Mouse (Mus musculus): ENCODE data around the gene Cdon. TPM values are rescaled to one million over a fixed set of nuclear protein-coding genes. Genes with fewer than 3 reads are reported as not detected.

Cdon gene
- total and polyA plus RNA-seq, 3 experiments, result 1.8 to 2.9 (median 2.3) TPM

DNA sequence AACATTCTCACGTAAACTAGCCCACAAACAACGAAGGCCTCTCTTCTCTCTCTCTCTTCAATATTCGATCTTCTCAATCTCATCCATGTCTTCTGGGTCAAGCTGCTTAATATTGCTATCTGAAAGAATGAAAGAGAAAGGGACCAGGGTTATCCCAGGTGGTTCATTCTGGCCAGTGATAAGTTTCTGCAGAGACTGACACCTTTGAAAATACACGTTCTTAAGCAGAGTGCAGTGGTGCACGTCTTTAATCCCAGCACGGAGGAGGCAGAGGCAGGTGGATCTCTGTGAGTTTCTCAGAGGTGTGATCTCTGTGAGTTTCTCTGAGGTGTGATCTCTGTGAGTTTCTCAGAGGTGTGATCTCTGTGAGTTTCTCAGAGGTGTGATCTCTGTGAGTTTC, 121.0 kb downstream of the Cdon start:
- Histone ChIP-seq H3K4me3 (replicated peaks in 1 of 3; ENCODE audit: low read depth in 2 of 3, low read length in 2 of 3, poor library complexity in 1 of 3) (no peak overlapping the region), H3K36me3 (replicated peaks in 1 of 2; ENCODE audit: control insufficient read depth in 1 of 2, insufficient read depth in 1 of 2, low read length in 1 of 2) (no peaks in the 10 kb centered on the region), H3K9ac (ENCODE audit: insufficient read depth, low read depth) (no peak overlapping the region), H3K4me1 (ENCODE audit: control insufficient read depth in 1 of 2, insufficient read depth in 2 of 2) (peaks cover 15 to 43% of the 10 kb centered on the region in 2 experiments), H3K4me2 (ENCODE audit: insufficient read depth, low read depth, poor library complexity, severe bottlenecking) (no peak overlapping the region), H3K27ac (ENCODE audit: insufficient read depth, low read depth) (no peak overlapping the region), H3K79me2 (replicated peaks; ENCODE audit: control insufficient read depth, extremely low read depth, insufficient read depth, poor library complexity, severe bottlenecking) (no peaks in the 10 kb centered on the region), H3K9me3 (replicated peaks; ENCODE audit: low read length) (no peaks in the 10 kb centered on the region), H3K27me3 (replicated peaks) (no peaks in the 10 kb centered on the region)
- dilution Hi-C loops (cut with MboI; ENCODE audit: extremely low pct_ligation_motif_present, extremely low pct_unique_long_range_greater_than_20kb, low sequenced_read_pairs), result loop anchor here (25.0 kb wide), 1 partner anchor 255 kb away; no protein-coding TSS in a partner anchor
- TF ChIP-seq MYC (IDR thresholded peaks at IDR 0.05; ENCODE audit: low read depth, low read length) (no peak), NRF1 (IDR thresholded peaks at IDR 0.05; ENCODE audit: low read depth, low read length) (no peak), ETS1 (conservative IDR thresholded peaks at IDR 0.05; ENCODE audit: low read depth, low read length) (no peak), MAZ (IDR thresholded peaks at IDR 0.05; ENCODE audit: low read depth, low read length) (no peak), SMC3 (IDR thresholded peaks at IDR 0.05; ENCODE audit: low read depth, low read length) (no peak), MEF2A (IDR thresholded peaks at IDR 0.05; ENCODE audit: borderline replicate concordance, low read depth, low read length) (no peak), MXI1 (IDR thresholded peaks at IDR 0.05; ENCODE audit: low read depth, low read length) (no peak), USF2 (conservative IDR thresholded peaks at IDR 0.05; ENCODE audit: low read depth, low read length) (no peak), CHD2 (IDR thresholded peaks at IDR 0.05; ENCODE audit: low read length) (no peak), TBP (conservative IDR thresholded peaks at IDR 0.05; ENCODE audit: low read depth, low read length) (no peak), RCOR1 (conservative IDR thresholded peaks at IDR 0.05; ENCODE audit: low read depth, low read length) (no peak), JUN (IDR thresholded peaks at IDR 0.05; ENCODE audit: insufficient read depth, low read depth, low read length) (no peak)
- in situ Hi-C loops (cut with MboI; ENCODE audit: low pct_ligation_motif_present, low pct_unique_long_range_greater_than_20kb, low sequenced_read_pairs), result loop anchor here (10.0 to 25.0 kb wide), 2 partner anchors 337 to 505 kb away; partner anchors contain the start of genes Srpr and Tirap
- no peak for DNase-seq (ENCODE audit: extremely low read depth)

DNA sequence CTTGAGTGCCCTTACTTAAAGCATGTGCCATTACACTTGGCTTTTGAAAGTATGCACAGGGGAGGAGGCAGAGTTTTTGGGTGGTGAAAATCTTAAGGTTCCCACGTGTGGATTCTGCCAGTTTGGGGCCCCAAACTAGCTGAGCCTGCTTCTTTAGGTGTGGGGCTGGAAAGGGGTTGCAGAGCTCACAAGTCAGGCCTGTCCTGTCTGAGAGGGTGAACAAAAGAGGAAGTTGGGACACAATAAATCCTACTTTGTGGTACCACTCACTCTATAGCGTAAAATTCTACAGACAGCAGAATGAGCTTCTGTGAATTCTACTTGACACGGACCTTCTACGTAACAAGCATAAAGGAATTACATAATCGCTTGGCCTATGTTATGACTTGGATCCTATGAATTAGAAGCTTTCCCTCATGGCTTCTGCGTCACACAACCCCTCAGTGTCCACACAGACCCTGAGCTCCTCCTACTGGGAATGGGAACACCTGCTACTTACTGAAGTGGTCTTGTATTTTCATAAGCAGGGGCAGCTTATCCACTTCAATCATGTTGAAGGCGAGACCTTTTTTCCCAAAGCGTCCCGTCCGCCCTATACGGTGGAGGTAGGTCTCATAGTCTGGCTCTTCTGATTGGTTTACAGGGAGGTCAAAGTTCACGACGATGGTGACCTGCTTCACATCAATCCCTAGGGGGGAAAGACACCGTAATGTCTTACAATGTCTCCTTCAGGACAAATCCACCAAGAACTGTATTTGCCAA, 122.4 kb downstream of the Cdon start:
- DNase-seq (ENCODE audit: extremely low read depth), result no peak
- dilution Hi-C loops (cut with MboI; ENCODE audit: extremely low pct_ligation_motif_present, extremely low pct_unique_long_range_greater_than_20kb, low sequenced_read_pairs) (loop anchor here (25.0 kb wide), 1 partner anchor 256 kb away; no protein-coding TSS in a partner anchor), in situ Hi-C loops (cut with MboI; ENCODE audit: low pct_ligation_motif_present, low pct_unique_long_range_greater_than_20kb, low sequenced_read_pairs) (loop anchor here (10.0 to 25.0 kb wide), 2 partner anchors 338 to 506 kb away; partner anchors contain the start of genes Srpr and Tirap)
- Histone ChIP-seq H3K4me1 (ENCODE audit: control insufficient read depth in 1 of 2, insufficient read depth in 2 of 2) (peaks cover 12 to 40% of the 10 kb centered on the region in 2 experiments), H3K9me3 (replicated peaks; ENCODE audit: low read length) (no peaks in the 10 kb centered on the region), H3K4me2 (ENCODE audit: insufficient read depth, low read depth, poor library complexity, severe bottlenecking) (no peak overlapping the region), H3K9ac (ENCODE audit: insufficient read depth, low read depth) (no peak overlapping the region), H3K36me3 (replicated peaks in 1 of 2; ENCODE audit: control insufficient read depth in 1 of 2, insufficient read depth in 1 of 2, low read length in 1 of 2) (no peaks in the 10 kb centered on the region), H3K4me3 (replicated peaks in 1 of 3; ENCODE audit: low read depth in 2 of 3, low read length in 2 of 3, poor library complexity in 1 of 3) (no peak overlapping the region), H3K79me2 (replicated peaks; ENCODE audit: control insufficient read depth, extremely low read depth, insufficient read depth, poor library complexity, severe bottlenecking) (no peaks in the 10 kb centered on the region), H3K27me3 (replicated peaks) (peaks cover 2% of the 10 kb centered on the region), H3K27ac (ENCODE audit: insufficient read depth, low read depth) (no peak overlapping the region)
- TF ChIP-seq ELF1 (IDR thresholded peaks at IDR 0.05; ENCODE audit: low read depth, low read length), result no peak
- TF ChIP-seq JUN (IDR thresholded peaks at IDR 0.05; ENCODE audit: insufficient read depth, low read depth, low read length), result no peak
- TF ChIP-seq MEF2A (IDR thresholded peaks at IDR 0.05; ENCODE audit: borderline replicate concordance, low read depth, low read length), result no peak
- TF ChIP-seq MAFK (IDR thresholded peaks at IDR 0.05; ENCODE audit: insufficient replicate concordance, low read length), result no peak
- no peak for TF ChIP-seq MYC (IDR thresholded peaks at IDR 0.05; ENCODE audit: low read depth, low read length)
- TF ChIP-seq IRF4 (IDR thresholded peaks at IDR 0.05; ENCODE audit: low read depth, low read length), result no peak
- TF ChIP-seq ETS1 (conservative IDR thresholded peaks at IDR 0.05; ENCODE audit: low read depth, low read length), result no peak
- no peak for TF ChIP-seq POLR2A (IDR thresholded peaks at IDR 0.05; ENCODE audit: low read depth, low read length)
- no peak for TF ChIP-seq NELFE (IDR thresholded peaks at IDR 0.05; ENCODE audit: low read depth, low read length)
- TF ChIP-seq KAT2A (IDR thresholded peaks at IDR 0.05; ENCODE audit: insufficient replicate concordance, low read length), result no peak
- no peak for TF ChIP-seq RAD21 (IDR thresholded peaks at IDR 0.05; ENCODE audit: low read depth, low read length)
- TF ChIP-seq MAZ (IDR thresholded peaks at IDR 0.05; ENCODE audit: low read depth, low read length), result no peak
- TF ChIP-seq CTCF (conservative IDR thresholded peaks at IDR 0.05 in 1 of 2, IDR thresholded peaks at IDR 0.05 in 1 of 2; ENCODE audit: low read depth in 2 of 2, low read length in 2 of 2), result no peak
- no peak for TF ChIP-seq SIN3A (IDR thresholded peaks at IDR 0.05; ENCODE audit: low read length)
- no peak for TF ChIP-seq ZMIZ1 (IDR thresholded peaks at IDR 0.05; ENCODE audit: low read depth, low read length)
- no peak for TF ChIP-seq CHD2 (IDR thresholded peaks at IDR 0.05; ENCODE audit: low read length)
- no peak for TF ChIP-seq ZNF384 (IDR thresholded peaks at IDR 0.05; ENCODE audit: low read depth, low read length)

All from CH12.LX (cell line).